Mouse (Mus musculus): Measurements from ENCODE around the gene Efna2. TPM values are rescaled to one million over a fixed set of nuclear protein-coding genes. Genes with fewer than 3 reads are reported as not detected.

Efna2 gene
- polyA plus RNA-seq, 1 experiment from 2014 or later: 24.8 TPM

DNA sequence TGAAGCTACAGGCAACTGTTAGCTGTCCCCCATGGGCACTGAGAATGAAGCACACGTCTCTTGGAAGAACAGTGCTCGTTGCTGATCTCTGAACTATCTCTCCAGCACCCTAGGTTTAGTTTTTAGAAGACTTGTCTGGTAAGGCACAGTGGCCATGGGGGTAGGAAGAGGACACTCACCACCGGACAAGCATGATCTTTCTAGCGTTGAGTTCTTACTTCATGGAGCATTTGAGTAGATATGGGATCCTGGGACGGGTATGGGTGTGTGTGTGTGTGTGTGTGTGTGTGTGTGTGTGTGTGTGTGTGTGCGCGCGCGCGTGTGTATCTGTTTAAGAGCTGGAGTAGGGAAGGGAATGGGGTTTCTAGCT, 38.6 kb upstream of the Efna2 start, which contains the start of gene Cbarp:
TSS of gene Cbarp (minus strand) at position 170 of the 370 bp plus-strand sequence.
- peak within 1 kb of the TSS; percentile 52 for H3K27ac ChIP-seq (ENCODE audit: low read depth, low read length)
- H3K4me2 ChIP-seq (replicated peaks; ENCODE audit: low read depth, low read length): peak within 1 kb of the TSS; percentile 93
- H3K36me3 ChIP-seq (ENCODE audit: control insufficient read depth, insufficient read depth, low read length): no peaks in the 10 kb centered on the region
- peak within 1 kb of the TSS; percentile 70 for H3K4me3 ChIP-seq (ENCODE audit: low read depth, low read length)
- WGBS: 70% methylated on average over 10 of the region's 10 CpGs
- no peak within 1 kb of the TSS for H3K9ac ChIP-seq (ENCODE audit: low read depth, low read length)
- H3K4me1 ChIP-seq (replicated peaks; ENCODE audit: control insufficient read depth, insufficient read depth, low read length): peaks cover 24% of the 10 kb centered on the region
- peaks cover 19% of the 10 kb centered on the region for H3K27me3 ChIP-seq (ENCODE audit: control insufficient read depth, insufficient read depth, low read length)
- no peaks in the 10 kb centered on the region for H3K9me3 ChIP-seq (ENCODE audit: control insufficient read depth, low read length)
- DNase-seq (ENCODE audit: low spot score) (peak; percentile 7), ATAC-seq (ENCODE audit: low FRiP score) (no peak)

DNA sequence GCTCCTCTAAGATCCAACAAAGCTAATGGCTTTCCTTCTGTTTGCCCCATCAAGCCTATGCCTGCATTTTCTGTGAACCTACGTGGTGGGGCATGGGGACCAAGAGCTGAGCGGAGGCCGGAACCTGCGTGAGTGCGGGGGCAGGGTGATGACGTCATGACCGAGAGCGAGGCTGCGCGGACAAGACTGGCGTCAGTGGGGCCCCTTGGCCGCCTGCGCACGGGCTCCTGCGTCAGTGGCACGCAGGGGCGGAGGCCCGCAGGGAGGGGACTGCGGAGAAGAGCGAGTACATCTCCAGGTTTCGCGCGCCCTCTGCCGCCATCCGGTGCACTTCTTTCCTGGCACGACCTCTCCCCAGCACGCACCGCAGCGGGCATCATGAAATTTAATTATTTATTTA, 38.0 kb upstream of the Efna2 start:
- Histone ChIP-seq H3K36me3 (ENCODE audit: control insufficient read depth, insufficient read depth, low read length) (no peaks in the 10 kb centered on the region), H3K27me3 (ENCODE audit: control insufficient read depth, insufficient read depth, low read length) (peaks cover 14% of the 10 kb centered on the region), H3K4me3 (ENCODE audit: low read depth, low read length) (peak overlapping the region; percentile 70), H3K4me2 (replicated peaks; ENCODE audit: low read depth, low read length) (peak overlapping the region; percentile 93), H3K9ac (ENCODE audit: low read depth, low read length) (no peak overlapping the region), H3K4me1 (replicated peaks; ENCODE audit: control insufficient read depth, insufficient read depth, low read length) (peaks cover 24% of the 10 kb centered on the region), H3K9me3 (ENCODE audit: control insufficient read depth, low read length) (no peaks in the 10 kb centered on the region), H3K27ac (ENCODE audit: low read depth, low read length) (peak overlapping the region; percentile 52; the same call in 1 of the 2 replicates)
- WGBS: under 1% methylated on average over 29 of the region's 29 CpGs
- ATAC-seq (ENCODE audit: low FRiP score) (peak; percentile 67), DNase-seq (ENCODE audit: low spot score) (peak; percentile 93)

DNA sequence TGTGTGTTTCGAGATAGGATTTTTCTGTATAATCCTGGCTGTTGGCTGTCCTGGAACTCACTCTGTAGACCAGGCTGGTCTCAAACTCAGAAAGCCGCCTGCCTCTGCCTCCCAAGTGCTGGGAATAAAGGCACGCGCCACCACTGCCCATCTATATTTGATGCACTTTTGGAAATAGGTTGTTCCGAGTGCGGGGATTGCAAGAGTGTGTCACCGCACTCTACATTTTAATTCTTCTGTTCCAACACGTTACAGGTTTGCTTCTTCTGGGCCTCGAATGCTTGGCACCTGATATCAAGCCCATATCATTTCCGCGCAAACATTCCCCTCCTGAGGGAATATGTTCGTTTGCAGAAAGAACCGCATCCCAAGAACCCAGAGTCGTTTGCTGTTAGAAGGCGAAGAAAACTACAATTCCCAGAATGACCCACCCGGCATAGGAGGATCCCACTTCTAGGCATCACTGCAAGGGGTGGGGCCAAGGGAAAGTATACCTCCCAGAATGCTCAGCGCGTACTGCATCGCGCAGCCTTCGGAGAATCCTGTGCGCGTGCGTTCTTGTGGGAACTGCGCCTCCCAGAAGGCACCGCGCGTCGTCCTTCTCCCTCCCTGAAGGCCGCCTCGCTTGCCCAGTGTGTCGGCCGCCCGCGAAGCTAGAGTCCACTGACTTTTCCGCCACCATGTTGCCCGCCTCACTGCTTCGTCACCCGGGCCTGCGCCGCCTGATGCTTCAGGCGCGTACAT, 37.3 kb upstream of the Efna2 start:
- DNase-seq (ENCODE audit: low spot score) (peak; percentile 98), ATAC-seq (ENCODE audit: low FRiP score) (peak; percentile 82)
- WGBS: 1% methylated on average over 43 of the region's 43 CpGs
- Histone ChIP-seq H3K4me3 (ENCODE audit: low read depth, low read length) (peak overlapping the region; percentile 70), H3K27ac (ENCODE audit: low read depth, low read length) (peak overlapping the region; percentile 67; the same call in 1 of the 2 replicates), H3K36me3 (ENCODE audit: control insufficient read depth, insufficient read depth, low read length) (no peaks in the 10 kb centered on the region), H3K4me1 (replicated peaks; ENCODE audit: control insufficient read depth, insufficient read depth, low read length) (peaks cover 19% of the 10 kb centered on the region), H3K4me2 (replicated peaks; ENCODE audit: low read depth, low read length) (peak overlapping the region; percentile 93), H3K9me3 (ENCODE audit: control insufficient read depth, low read length) (no peaks in the 10 kb centered on the region), H3K27me3 (ENCODE audit: control insufficient read depth, insufficient read depth, low read length) (peaks cover 8% of the 10 kb centered on the region), H3K9ac (ENCODE audit: low read depth, low read length) (peak overlapping the region; percentile 94)

DNA sequence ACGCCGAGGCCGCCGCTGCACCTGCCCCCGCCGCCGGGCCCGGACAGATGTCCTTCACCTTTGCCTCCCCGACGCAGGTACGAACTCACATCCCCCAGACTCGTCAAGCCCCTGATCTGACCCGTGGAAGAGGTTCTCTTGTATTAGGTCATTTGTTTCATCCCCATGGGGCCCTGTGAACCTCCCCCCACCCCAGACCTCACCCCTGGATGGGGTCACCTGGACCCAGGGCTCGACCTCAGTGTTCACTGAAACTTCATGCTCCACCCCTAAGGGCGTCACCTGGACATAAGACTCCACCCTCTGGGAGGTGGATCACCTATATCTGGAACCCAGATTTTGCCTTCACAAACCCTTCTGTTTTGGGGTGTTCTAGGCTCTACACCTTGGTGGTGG, 36.8 kb upstream of the Efna2 start:
- Histone ChIP-seq H3K36me3 (ENCODE audit: control insufficient read depth, insufficient read depth, low read length) (no peaks in the 10 kb centered on the region), H3K4me3 (ENCODE audit: low read depth, low read length) (peak overlapping the region; percentile 70), H3K9ac (ENCODE audit: low read depth, low read length) (peak overlapping the region; percentile 94), H3K9me3 (ENCODE audit: control insufficient read depth, low read length) (no peaks in the 10 kb centered on the region), H3K27ac (ENCODE audit: low read depth, low read length) (peak overlapping the region; percentile 67; the same call in 1 of the 2 replicates), H3K27me3 (ENCODE audit: control insufficient read depth, insufficient read depth, low read length) (peaks cover 3% of the 10 kb centered on the region; the same call in 1 of the 2 replicates), H3K4me1 (replicated peaks; ENCODE audit: control insufficient read depth, insufficient read depth, low read length) (peaks cover 14% of the 10 kb centered on the region), H3K4me2 (replicated peaks; ENCODE audit: low read depth, low read length) (peak overlapping the region; percentile 93)
- DNase-seq (ENCODE audit: low spot score): no peak
- 1% methylated on average over 15 of the region's 15 CpGs for WGBS
- no peak; the same call in none of the 2 replicates for ATAC-seq (ENCODE audit: low FRiP score)

DNA sequence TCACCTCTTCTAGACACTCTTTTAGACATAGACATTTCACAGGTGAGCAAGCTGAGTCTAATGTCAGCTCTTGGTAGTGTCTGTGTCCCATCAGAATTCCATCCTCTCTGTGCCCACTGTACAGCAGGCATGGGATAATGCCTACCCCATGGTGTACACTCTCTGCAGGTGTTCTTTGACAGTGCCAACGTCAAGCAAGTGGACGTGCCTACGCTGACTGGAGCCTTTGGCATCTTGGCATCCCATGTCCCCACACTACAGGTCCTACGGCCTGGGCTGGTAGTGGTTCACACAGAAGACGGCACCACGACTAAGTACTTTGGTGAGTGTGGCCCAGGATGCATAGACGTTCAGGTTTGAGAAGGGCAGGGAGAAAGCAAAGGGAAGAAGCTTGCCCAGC, 35.6 kb upstream of the Efna2 start:
- Histone ChIP-seq H3K9me3 (ENCODE audit: control insufficient read depth, low read length) (no peaks in the 10 kb centered on the region), H3K36me3 (ENCODE audit: control insufficient read depth, insufficient read depth, low read length) (no peaks in the 10 kb centered on the region)

DNA sequence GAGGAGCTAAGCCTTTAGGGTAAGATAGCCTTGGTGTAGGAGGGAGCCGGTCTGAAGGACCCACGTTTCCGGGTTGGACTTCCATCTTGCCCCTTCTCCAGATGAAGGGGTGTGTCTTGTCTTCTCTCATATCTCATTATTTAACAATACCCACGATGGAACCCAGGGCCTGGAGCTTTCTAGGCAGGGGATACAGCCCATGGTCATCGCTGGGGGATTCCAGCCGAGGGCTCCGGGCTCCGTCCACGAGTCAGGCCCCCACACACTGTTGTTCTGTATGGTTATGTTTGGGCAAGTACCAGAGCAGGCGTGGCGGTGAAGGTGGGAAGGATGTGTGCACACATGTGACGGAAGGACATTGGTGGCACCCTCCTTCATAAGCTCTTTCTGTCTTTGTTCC, 35.1 kb upstream of the Efna2 start:
- Histone ChIP-seq H3K9ac (ENCODE audit: low read depth, low read length) (no peak overlapping the region), H3K27me3 (ENCODE audit: control insufficient read depth, insufficient read depth, low read length) (0 out of 2 replicates have a peak, but pooled peaks cover 2% of the 10 kb centered on the region)

More for the DNA sequence above, 35.6 kb upstream of the Efna2 start:
- ATAC-seq (ENCODE audit: low FRiP score) (no peak), DNase-seq (ENCODE audit: low spot score) (no peak)
- H3K4me1 ChIP-seq (replicated peaks; ENCODE audit: control insufficient read depth, insufficient read depth, low read length): peaks cover 11% of the 10 kb centered on the region
- H3K4me3 ChIP-seq (ENCODE audit: low read depth, low read length): 0 out of 2 replicates have a peak overlapping the region, but pooled peaks have one; percentile 4
- 0 out of 2 replicates have a peak, but pooled peaks cover 2% of the 10 kb centered on the region for H3K27me3 ChIP-seq (ENCODE audit: control insufficient read depth, insufficient read depth, low read length)
- H3K9ac ChIP-seq (ENCODE audit: low read depth, low read length): no peak overlapping the region
- 94% methylated on average over 7 of the region's 7 CpGs for WGBS
- H3K27ac ChIP-seq (ENCODE audit: low read depth, low read length): no peak overlapping the region
- H3K4me2 ChIP-seq (replicated peaks; ENCODE audit: low read depth, low read length): no peak overlapping the region

DNA sequence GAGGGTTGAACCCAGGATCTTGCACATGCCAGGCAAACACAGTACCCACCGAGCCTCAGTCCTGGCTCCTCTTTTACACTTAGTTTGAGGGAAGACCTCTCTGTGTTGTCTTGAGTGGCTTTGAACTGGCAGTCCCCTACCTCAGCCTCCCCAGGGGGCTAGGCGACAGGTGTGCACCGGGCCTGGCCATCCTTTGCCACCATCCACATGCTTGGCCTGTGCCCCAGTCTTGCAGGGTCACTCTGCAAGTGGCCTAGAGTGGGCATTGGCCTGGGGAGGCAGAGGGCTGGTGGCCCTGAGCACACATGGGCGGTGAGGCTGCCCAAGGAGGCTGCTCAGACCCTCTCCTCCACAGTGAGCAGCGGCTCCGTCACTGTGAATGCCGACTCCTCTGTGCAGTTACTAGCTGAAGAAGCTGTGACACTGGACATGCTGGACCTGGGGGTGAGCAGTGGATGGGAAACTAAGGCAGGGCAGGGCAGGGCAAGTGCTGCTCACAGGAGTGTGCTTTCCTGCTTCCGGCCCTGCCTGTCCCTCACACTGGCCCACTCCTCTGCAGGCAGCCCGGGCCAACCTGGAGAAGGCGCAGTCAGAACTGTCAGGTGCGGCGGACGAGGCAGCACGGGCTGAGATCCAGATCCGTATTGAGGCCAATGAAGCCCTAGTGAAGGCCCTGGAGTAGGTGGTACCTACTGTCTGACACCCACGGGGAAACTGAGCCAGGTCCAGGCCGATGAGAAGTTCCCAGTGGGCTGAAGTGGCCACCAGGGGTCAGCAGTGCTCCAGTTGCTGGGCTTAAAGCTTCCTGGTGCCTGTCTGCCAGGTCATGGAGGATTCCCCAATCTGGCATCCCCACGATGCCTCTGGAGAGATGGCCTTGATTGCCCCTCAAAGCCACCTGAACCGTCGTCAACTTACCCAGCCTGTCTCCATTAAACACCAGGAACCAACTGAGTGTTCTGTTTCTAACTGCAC, 34.1 kb upstream of the Efna2 start:
- H3K4me1 ChIP-seq (replicated peaks; ENCODE audit: control insufficient read depth, insufficient read depth, low read length): peaks cover 7% of the 10 kb centered on the region
- ATAC-seq (ENCODE audit: low FRiP score) (no peak), DNase-seq (ENCODE audit: low spot score) (peak; percentile 87)
- 77% methylated on average over 20 of the region's 20 CpGs for WGBS
- H3K9me3 ChIP-seq (ENCODE audit: control insufficient read depth, low read length): no peaks in the 10 kb centered on the region
- H3K27ac ChIP-seq (ENCODE audit: low read depth, low read length): no peak overlapping the region
- H3K4me2 ChIP-seq (replicated peaks; ENCODE audit: low read depth, low read length): peak overlapping the region; percentile 9; the same call in 1 of the 2 replicates
- 0 out of 2 replicates have a peak overlapping the region, but pooled peaks have one; percentile 8 for H3K4me3 ChIP-seq (ENCODE audit: low read depth, low read length)
- H3K9ac ChIP-seq (ENCODE audit: low read depth, low read length): no peak overlapping the region
- H3K36me3 ChIP-seq (ENCODE audit: control insufficient read depth, insufficient read depth, low read length): no peaks in the 10 kb centered on the region
- H3K27me3 ChIP-seq (ENCODE audit: control insufficient read depth, insufficient read depth, low read length): no peaks in the 10 kb centered on the region

More for the DNA sequence above, 35.1 kb upstream of the Efna2 start:
- Histone ChIP-seq H3K27ac (ENCODE audit: low read depth, low read length) (no peak overlapping the region), H3K4me3 (ENCODE audit: low read depth, low read length) (no peak overlapping the region), H3K36me3 (ENCODE audit: control insufficient read depth, insufficient read depth, low read length) (no peaks in the 10 kb centered on the region), H3K9me3 (ENCODE audit: control insufficient read depth, low read length) (no peaks in the 10 kb centered on the region), H3K4me1 (replicated peaks; ENCODE audit: control insufficient read depth, insufficient read depth, low read length) (peaks cover 10% of the 10 kb centered on the region), H3K4me2 (replicated peaks; ENCODE audit: low read depth, low read length) (no peak overlapping the region)
- no peak for ATAC-seq (ENCODE audit: low FRiP score)
- WGBS: 92% methylated on average over 12 of the region's 12 CpGs
- DNase-seq (ENCODE audit: low spot score): no peak

DNA sequence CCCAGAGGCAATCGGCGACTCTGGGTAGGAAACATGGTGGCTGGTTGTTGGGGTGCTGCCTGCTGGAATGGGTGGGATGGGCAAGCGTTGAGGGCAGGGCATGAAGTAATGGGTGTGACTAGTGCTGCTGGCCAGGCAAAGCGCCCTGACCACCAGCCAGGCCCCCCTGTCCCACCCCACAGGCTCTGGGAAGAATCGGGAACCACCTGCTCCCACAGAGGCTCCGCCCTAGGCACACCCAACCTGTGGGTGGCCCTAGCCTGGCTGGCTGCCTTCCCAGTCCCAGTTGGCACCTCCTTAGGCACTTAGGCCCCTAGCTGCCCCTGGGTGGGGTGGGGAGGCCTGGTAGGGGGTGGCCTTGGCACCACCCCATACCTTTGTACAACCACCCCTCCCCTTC, 33.4 kb upstream of the Efna2 start:
- Histone ChIP-seq H3K4me3 (ENCODE audit: low read depth, low read length) (no peak overlapping the region), H3K9ac (ENCODE audit: low read depth, low read length) (no peak overlapping the region), H3K27me3 (ENCODE audit: control insufficient read depth, insufficient read depth, low read length) (no peaks in the 10 kb centered on the region), H3K9me3 (ENCODE audit: control insufficient read depth, low read length) (no peaks in the 10 kb centered on the region), H3K36me3 (ENCODE audit: control insufficient read depth, insufficient read depth, low read length) (no peaks in the 10 kb centered on the region), H3K27ac (ENCODE audit: low read depth, low read length) (no peak overlapping the region), H3K4me2 (replicated peaks; ENCODE audit: low read depth, low read length) (no peak overlapping the region), H3K4me1 (replicated peaks; ENCODE audit: control insufficient read depth, insufficient read depth, low read length) (peaks cover 7% of the 10 kb centered on the region)
- DNase-seq (ENCODE audit: low spot score) (no peak), ATAC-seq (ENCODE audit: low FRiP score) (no peak)
- WGBS: 84% methylated on average over 4 of the region's 6 CpGs
